Mouse (Mus musculus) gastrocnemius, postnatal 4 days (tissue): ENCODE measurements around the gene Smtn. TPM values are rescaled to one million over a fixed set of nuclear protein-coding genes. Genes with fewer than 3 reads are reported as not detected.

Experiments
- DNase-seq, 2 experiments: peaks; one replicate each; pipeline ENCODE4 v3.0.0; 2021 to 2022; ENCODE audit warnings: low spot score in 2 of 2, mixed read lengths in 2 of 2
- total RNA-seq, 2 experiments: library from RNA; stranded (reverse); gene quantifications; 2 replicates each; pipeline ENCODE4 v1.2.3; 2021

The Smtn gene
- total RNA-seq, 2 experiments from 2014 or later, result 283 to 313 TPM

GRCm38 (mm10) chr11:3472484-3472883, 67.9 kb downstream of the Smtn start:
- peak; percentile 79 to 85 for DNase-seq

DNA sequence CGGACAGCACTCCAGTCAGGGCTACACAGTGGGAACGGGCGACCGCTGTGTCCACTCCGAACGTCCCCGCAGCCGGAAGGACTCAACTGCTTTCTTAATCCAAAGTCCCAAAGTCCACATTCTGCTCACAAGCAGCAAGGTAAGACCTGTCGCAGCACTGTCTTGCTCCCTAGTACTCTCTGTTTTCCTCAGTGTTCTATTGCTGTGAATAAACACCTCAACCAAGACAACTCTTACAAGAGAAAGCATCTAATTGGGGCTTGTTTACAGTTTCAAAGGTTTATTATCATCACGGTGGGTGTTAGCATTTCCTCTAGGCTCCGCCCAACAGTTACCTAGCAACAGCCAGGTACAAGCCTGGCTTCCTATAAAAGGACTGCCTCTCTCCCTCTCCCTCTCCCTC, 69.0 kb downstream of the Smtn start:
- no peak for DNase-seq

Other genes starting within 250 kb of the Smtn start
- 10 to 100 TPM; 14.9 to 18.2 TPM for gene Pik3ip1, start 210.2 kb downstream of the Smtn start, total RNA-seq
- 10 to 100 TPM; 23.6 to 28.2 TPM for gene Limk2, start 131.4 kb downstream of the Smtn start, total RNA-seq
- 10 to 100 TPM; 24.2 to 26.5 TPM for gene Rnf185, start 88.2 kb downstream of the Smtn start, total RNA-seq
- under 1 TPM in 1 of 2 experiments, not detected in 1; 0.10 TPM for gene Pla2g3, start 52.3 kb downstream of the Smtn start, total RNA-seq
- 1 to 10 TPM in 1 of 2 experiments, under 1 TPM in 1; 0.65 to 1.5 TPM for gene Inpp5j, start 35.8 kb downstream of the Smtn start, total RNA-seq
- gene Selenom, start 25.9 kb downstream of the Smtn start, total RNA-seq, result 10 to 100 TPM; 85.5 to 88.7 TPM
- gene Morc2a, start 108.6 kb upstream of the Smtn start, total RNA-seq, result 10 to 100 TPM; 31.3 to 32.1 TPM